Mouse (Mus musculus): ENCODE data around the gene Palm. TPM values are rescaled to one million over a fixed set of nuclear protein-coding genes. Genes with fewer than 3 reads are reported as not detected.
"Not testable (repeated sequence)": the region's sequence is repeated elsewhere in the genome, so short reads cannot be mapped to it uniquely, and the experiment has no call there.

Gene Palm
- polyA plus RNA-seq, 1 experiment from 2014 or later = 27.6 TPM

DNA sequence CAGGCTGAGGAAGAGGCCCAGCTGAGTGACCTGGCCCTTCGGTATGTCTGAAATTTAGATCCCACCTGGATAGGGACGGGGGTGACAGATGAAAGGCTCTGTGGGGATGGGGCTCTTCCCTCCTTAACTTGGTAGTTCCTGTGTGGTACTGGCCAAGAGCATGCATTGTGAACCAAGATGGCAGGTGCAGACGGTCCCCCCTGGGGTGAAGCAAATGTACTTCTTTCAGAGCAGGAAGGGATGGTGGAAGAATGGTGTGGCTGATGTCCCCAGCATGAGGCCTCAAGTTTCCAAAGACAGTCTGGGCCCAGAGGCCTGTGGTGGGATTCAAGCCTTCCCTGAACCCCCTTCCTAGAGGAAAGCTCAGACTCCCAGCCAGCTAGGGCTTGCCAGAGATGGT, 37.5 kb upstream of the Palm start:
- 78% methylated on average over 3 of the region's 3 CpGs for WGBS
- H3K4me1 ChIP-seq (replicated peaks; ENCODE audit: control insufficient read depth, insufficient read depth, low read length) = peaks cover 10% of the 10 kb centered on the region; the same call in 1 of the 2 replicates
- H3K27me3 ChIP-seq (replicated peaks; ENCODE audit: control insufficient read depth, insufficient read depth, low read length) = peaks cover 2% of the 10 kb centered on the region; the same call in 1 of the 2 replicates
- ATAC-seq (replicated peaks; ENCODE audit: low FRiP score) = no peak
- no peak for DNase-seq (ENCODE audit: low spot score)
- no peak overlapping the region for H3K4me2 ChIP-seq
- H3K9ac ChIP-seq (ENCODE audit: low read depth, low read length) = no peak overlapping the region
- H3K9me3 ChIP-seq (ENCODE audit: control insufficient read depth, low read length) = no peaks in the 10 kb centered on the region
- no peak overlapping the region for H3K4me3 ChIP-seq (ENCODE audit: low read depth, low read length)
- H3K36me3 ChIP-seq (ENCODE audit: control insufficient read depth, insufficient read depth, low read length) = peaks cover 37% of the 10 kb centered on the region
- H3K27ac ChIP-seq (ENCODE audit: low read depth, low read length) = no peak overlapping the region

DNA sequence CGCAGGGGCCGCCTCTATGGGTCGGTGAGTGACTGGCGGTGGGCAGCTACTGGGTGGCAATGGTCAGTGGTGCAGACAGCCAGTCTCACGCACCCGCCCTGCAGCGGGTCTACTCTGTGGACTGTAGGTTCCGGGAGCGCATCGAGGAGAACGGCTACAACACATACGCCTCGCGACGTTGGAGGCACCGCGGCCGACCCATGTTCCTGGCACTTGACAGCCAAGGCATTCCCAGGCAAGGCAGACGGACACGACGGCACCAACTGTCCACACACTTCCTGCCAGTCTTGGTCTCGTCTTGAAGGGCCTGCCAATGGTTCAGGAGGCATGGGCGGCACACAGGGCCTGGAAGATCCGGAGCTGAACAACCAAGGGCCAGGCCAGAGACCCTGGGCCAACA, 36.7 kb upstream of the Palm start:
- 84% methylated on average over 24 of the region's 24 CpGs for WGBS
- ATAC-seq (replicated peaks; ENCODE audit: low FRiP score) (no peak), DNase-seq (ENCODE audit: low spot score) (no peak)
- Histone ChIP-seq H3K36me3 (ENCODE audit: control insufficient read depth, insufficient read depth, low read length) (peaks cover 45% of the 10 kb centered on the region), H3K9me3 (ENCODE audit: control insufficient read depth, low read length) (no peaks in the 10 kb centered on the region), H3K9ac (ENCODE audit: low read depth, low read length) (no peak overlapping the region), H3K4me3 (ENCODE audit: low read depth, low read length) (no peak overlapping the region), H3K4me1 (replicated peaks; ENCODE audit: control insufficient read depth, insufficient read depth, low read length) (peaks cover 10% of the 10 kb centered on the region; the same call in 1 of the 2 replicates), H3K27me3 (replicated peaks; ENCODE audit: control insufficient read depth, insufficient read depth, low read length) (peaks cover 2% of the 10 kb centered on the region; the same call in 1 of the 2 replicates), H3K27ac (ENCODE audit: low read depth, low read length) (no peak overlapping the region), H3K4me2 (no peak overlapping the region)

DNA sequence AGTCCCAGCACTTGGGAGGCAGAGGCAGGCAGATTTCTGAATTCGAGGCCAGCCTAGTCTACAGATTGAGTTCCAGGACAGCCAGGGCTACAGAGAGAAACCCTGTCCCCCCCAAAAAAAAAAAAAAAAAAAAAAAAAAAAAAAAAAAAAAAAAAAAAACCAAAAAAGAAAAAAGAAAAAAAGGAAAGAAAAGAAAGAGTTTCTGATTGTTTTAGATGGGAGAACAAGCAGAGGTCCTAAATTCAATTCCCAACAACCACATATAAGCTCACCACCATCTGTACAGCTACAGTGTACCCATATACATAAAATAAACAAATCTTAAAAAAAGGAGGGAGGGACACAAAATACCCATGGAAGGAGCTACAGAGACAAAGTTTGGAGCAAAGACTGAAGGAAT, 33.7 kb upstream of the Palm start:
- DNase-seq (ENCODE audit: low spot score); H3K4me3 ChIP-seq (ENCODE audit: low read depth, low read length); H3K27ac ChIP-seq (ENCODE audit: low read depth, low read length); H3K9ac ChIP-seq (ENCODE audit: low read depth, low read length); ATAC-seq (replicated peaks; ENCODE audit: low FRiP score); H3K4me2 ChIP-seq; H3K9me3 ChIP-seq (ENCODE audit: control insufficient read depth, low read length); H3K27me3 ChIP-seq (replicated peaks; ENCODE audit: control insufficient read depth, insufficient read depth, low read length): not testable (repeated sequence)
- Histone ChIP-seq H3K4me1 (replicated peaks; ENCODE audit: control insufficient read depth, insufficient read depth, low read length) (peaks cover 17% of the 10 kb centered on the region), H3K36me3 (ENCODE audit: control insufficient read depth, insufficient read depth, low read length) (peaks cover 53% of the 10 kb centered on the region)
- WGBS = 97% methylated on average over 1 of the region's 1 CpGs

- WGBS = 88% methylated on average over 11 of the region's 11 CpGs
- no peak overlapping the region for H3K27ac ChIP-seq (ENCODE audit: low read depth, low read length)
- H3K4me1 ChIP-seq (replicated peaks; ENCODE audit: control insufficient read depth, insufficient read depth, low read length) = peaks cover 18% of the 10 kb centered on the region
- H3K9ac ChIP-seq (ENCODE audit: low read depth, low read length) = no peak overlapping the region
- no peak overlapping the region for H3K4me3 ChIP-seq (ENCODE audit: low read depth, low read length)
- peaks cover 51% of the 10 kb centered on the region for H3K36me3 ChIP-seq (ENCODE audit: control insufficient read depth, insufficient read depth, low read length)
- no peaks in the 10 kb centered on the region for H3K27me3 ChIP-seq (replicated peaks; ENCODE audit: control insufficient read depth, insufficient read depth, low read length)
- DNase-seq (ENCODE audit: low spot score) (no peak), ATAC-seq (replicated peaks; ENCODE audit: low FRiP score) (no peak)
- no peak overlapping the region for H3K4me2 ChIP-seq
- H3K9me3 ChIP-seq (ENCODE audit: control insufficient read depth, low read length) = no peaks in the 10 kb centered on the region
Measured at GRCm38 (mm10) chr10:79760603-79761143, 32.7 kb upstream of the Palm start.

DNA sequence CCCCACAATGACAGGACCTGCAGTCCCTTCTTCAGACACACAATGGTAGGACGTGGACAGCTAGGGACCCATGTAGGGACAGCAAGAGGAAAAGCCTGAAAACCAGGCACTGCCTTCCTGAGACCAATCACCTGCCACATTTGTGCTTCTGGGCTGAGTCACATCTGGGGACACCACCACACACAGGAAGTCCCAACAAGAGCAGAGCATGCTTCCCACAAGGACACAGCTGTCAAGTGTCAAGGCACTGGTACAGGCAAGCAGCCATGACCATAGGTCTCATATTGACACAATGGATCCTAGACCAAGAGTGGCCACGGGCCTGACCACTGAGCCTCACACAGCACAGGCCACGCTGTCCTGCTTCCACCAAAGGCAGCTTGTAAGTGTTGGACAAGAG, 30.5 kb upstream of the Palm start:
- H3K27me3 ChIP-seq (replicated peaks; ENCODE audit: control insufficient read depth, insufficient read depth, low read length) = no peaks in the 10 kb centered on the region
- peaks cover 35% of the 10 kb centered on the region for H3K36me3 ChIP-seq (ENCODE audit: control insufficient read depth, insufficient read depth, low read length)
- no peak overlapping the region for H3K9ac ChIP-seq (ENCODE audit: low read depth, low read length)
- WGBS = 86% methylated on average over 3 of the region's 3 CpGs
- H3K9me3 ChIP-seq (ENCODE audit: control insufficient read depth, low read length) = no peaks in the 10 kb centered on the region
- H3K4me1 ChIP-seq (replicated peaks; ENCODE audit: control insufficient read depth, insufficient read depth, low read length) = peaks cover 25% of the 10 kb centered on the region
- ATAC-seq (replicated peaks; ENCODE audit: low FRiP score) = no peak
- H3K4me3 ChIP-seq (ENCODE audit: low read depth, low read length) = no peak overlapping the region
- no peak overlapping the region for H3K27ac ChIP-seq (ENCODE audit: low read depth, low read length)
- H3K4me2 ChIP-seq = no peak overlapping the region
- DNase-seq (ENCODE audit: low spot score) = no peak

GRCm38 (mm10) chr10:79764234-79764633, 29.1 kb upstream of the Palm start:
- ATAC-seq (replicated peaks; ENCODE audit: low FRiP score) = no peak
- H3K27me3 ChIP-seq (replicated peaks; ENCODE audit: control insufficient read depth, insufficient read depth, low read length) = no peaks in the 10 kb centered on the region
- no peaks in the 10 kb centered on the region for H3K9me3 ChIP-seq (ENCODE audit: control insufficient read depth, low read length)
- 78% methylated on average over 7 of the region's 7 CpGs for WGBS
- H3K4me2 ChIP-seq = 0 out of 2 replicates have a peak overlapping the region, but pooled peaks have one; percentile 10
- no peak overlapping the region for H3K9ac ChIP-seq (ENCODE audit: low read depth, low read length)
- peaks cover 23% of the 10 kb centered on the region for H3K36me3 ChIP-seq (ENCODE audit: control insufficient read depth, insufficient read depth, low read length)
- H3K27ac ChIP-seq (ENCODE audit: low read depth, low read length) = no peak overlapping the region
- DNase-seq (ENCODE audit: low spot score) = no peak
- H3K4me3 ChIP-seq (ENCODE audit: low read depth, low read length) = no peak overlapping the region
- H3K4me1 ChIP-seq (replicated peaks; ENCODE audit: control insufficient read depth, insufficient read depth, low read length) = peaks cover 29% of the 10 kb centered on the region

- peaks cover 21% of the 10 kb centered on the region for H3K36me3 ChIP-seq (ENCODE audit: control insufficient read depth, insufficient read depth, low read length)
- no peaks in the 10 kb centered on the region for H3K27me3 ChIP-seq (replicated peaks; ENCODE audit: control insufficient read depth, insufficient read depth, low read length)
- H3K4me1 ChIP-seq (replicated peaks; ENCODE audit: control insufficient read depth, insufficient read depth, low read length) = peaks cover 29% of the 10 kb centered on the region
- 72% methylated on average over 2 of the region's 2 CpGs for WGBS
- no peak for ATAC-seq (replicated peaks; ENCODE audit: low FRiP score)
- H3K4me3 ChIP-seq (ENCODE audit: low read depth, low read length) = peak overlapping the region; percentile 96
- H3K27ac ChIP-seq (ENCODE audit: low read depth, low read length) = no peak overlapping the region; the same call in 1 of the 2 replicates
- H3K9me3 ChIP-seq (ENCODE audit: control insufficient read depth, low read length) = no peaks in the 10 kb centered on the region
- peak overlapping the region; percentile 87 for H3K4me2 ChIP-seq
- DNase-seq (ENCODE audit: low spot score) = no peak
- peak overlapping the region; percentile 99 for H3K9ac ChIP-seq (ENCODE audit: low read depth, low read length)
Measured at GRCm38 (mm10) chr10:79765228-79765745, 28.1 kb upstream of the Palm start.

GRCm38 (mm10) chr10:79766001-79766507, 27.3 kb upstream of the Palm start:
- H3K27me3 ChIP-seq (replicated peaks; ENCODE audit: control insufficient read depth, insufficient read depth, low read length) = 0 out of 2 replicates have a peak, but pooled peaks cover 3% of the 10 kb centered on the region
- peak overlapping the region; percentile 92 for H3K27ac ChIP-seq (ENCODE audit: low read depth, low read length)
- H3K9me3 ChIP-seq (ENCODE audit: control insufficient read depth, low read length) = no peaks in the 10 kb centered on the region
- peak overlapping the region; percentile 96 for H3K4me3 ChIP-seq (ENCODE audit: low read depth, low read length)
- H3K4me1 ChIP-seq (replicated peaks; ENCODE audit: control insufficient read depth, insufficient read depth, low read length) = peaks cover 29% of the 10 kb centered on the region
- no peak for ATAC-seq (replicated peaks; ENCODE audit: low FRiP score)
- peaks cover 15% of the 10 kb centered on the region for H3K36me3 ChIP-seq (ENCODE audit: control insufficient read depth, insufficient read depth, low read length)
- 7% methylated on average over 16 of the region's 16 CpGs for WGBS
- peak overlapping the region; percentile 99 for H3K9ac ChIP-seq (ENCODE audit: low read depth, low read length)
- no peak for DNase-seq (ENCODE audit: low spot score)
- H3K4me2 ChIP-seq = peak overlapping the region; percentile 87

Data from liver, embryonic 11.5 days (tissue).